Mouse (Mus musculus) CH12.LX (cell line): Measurements from ENCODE around the gene Cblc.

Experiments used
- CTCF ChIP-seq, 2 experiments: IDR thresholded peaks in 1 of 2; conservative IDR thresholded peaks in 1 of 2; 2 replicates each; pipeline ENCODE4 v1.5.1; 2011 to 2012; ENCODE audit warnings: low read depth in 2 of 2, low read length in 2 of 2, improper control_type of control experiment in 1 of 2, inconsistent platforms in 1 of 2, mild to moderate bottlenecking in 1 of 2, moderate library complexity in 1 of 2
- ELF1 ChIP-seq: IDR thresholded peaks from 2 replicates; pipeline ENCODE4 v1.6.1; 2014; ENCODE audit warnings: low read depth, mild to moderate bottlenecking, inconsistent platforms, low read length, improper control_type of control experiment
- EP300 ChIP-seq: IDR thresholded peaks from 2 replicates; pipeline ENCODE4 v1.6.1; 2011; ENCODE audit warnings: low read length, improper control_type of control experiment
- MAX ChIP-seq: IDR thresholded peaks from 2 replicates; pipeline ENCODE4 v1.6.1; 2011; ENCODE audit warnings: low read length, improper control_type of control experiment

DNA sequence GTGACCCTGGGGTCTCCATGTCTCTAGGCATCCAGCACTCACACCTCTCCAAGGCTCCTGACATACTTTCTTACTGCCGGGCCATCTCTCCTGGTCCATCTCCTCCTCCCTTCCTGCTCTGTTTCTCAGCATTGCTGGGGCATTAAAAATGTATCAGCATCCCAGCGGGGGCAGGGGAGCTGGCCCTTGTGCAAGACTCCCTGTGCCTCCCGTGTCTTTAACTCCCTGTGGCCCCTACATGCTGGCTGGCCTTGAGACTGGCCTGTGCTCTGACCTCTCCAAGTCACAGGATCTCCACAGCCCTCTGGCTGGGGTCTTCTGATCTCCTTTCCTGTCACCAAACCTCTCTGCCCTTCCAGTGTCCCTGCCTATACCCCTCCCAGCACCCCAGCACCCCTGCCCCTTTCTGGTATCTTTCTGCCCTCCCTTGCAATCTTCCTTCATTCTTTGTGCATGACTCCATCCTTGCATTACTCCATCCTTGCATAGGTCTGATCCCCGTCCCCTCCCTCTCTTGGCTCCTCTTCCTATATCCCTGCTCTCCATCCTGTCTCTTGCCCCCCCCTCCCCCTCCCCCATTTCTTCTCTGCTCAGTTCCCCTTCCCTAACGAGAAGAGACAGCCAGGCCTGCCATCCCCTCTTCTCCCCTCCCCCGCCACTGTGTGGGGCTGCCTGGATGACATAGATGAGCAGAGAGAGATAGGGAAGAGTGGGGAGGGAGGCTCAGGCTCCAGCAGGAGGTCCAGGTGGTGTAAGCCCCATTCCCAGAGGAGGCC, 50.0 kb downstream of the Cblc start:
- TF ChIP-seq CTCF (conservative IDR thresholded peaks at IDR 0.05 in 1 of 2, IDR thresholded peaks at IDR 0.05 in 1 of 2; ENCODE audit: low read depth in 2 of 2, low read length in 2 of 2) (no peak), ELF1 (no peak), EP300 (no peak), MAX (no peak)
